Mouse (Mus musculus) frontal cortex, postnatal 14 days (tissue): ENCODE measurements at regions not wholly inside any gene's neighbourhood (a gene's known extent, or its start where the extent isn't known, plus 50 kb on each side); places are given as distances from the start of the nearest gene placed in this dataset.

Source experiments
- DNase-seq, 2 experiments: peaks; one replicate each; pipeline ENCODE4 v3.0.0; 2022; ENCODE audit warnings: low spot score in 2 of 2

GRCm38 (mm10) chr10:44826271-44826670 lies 240.7 kb upstream of the Prep start:
- no peak for DNase-seq

DNA sequence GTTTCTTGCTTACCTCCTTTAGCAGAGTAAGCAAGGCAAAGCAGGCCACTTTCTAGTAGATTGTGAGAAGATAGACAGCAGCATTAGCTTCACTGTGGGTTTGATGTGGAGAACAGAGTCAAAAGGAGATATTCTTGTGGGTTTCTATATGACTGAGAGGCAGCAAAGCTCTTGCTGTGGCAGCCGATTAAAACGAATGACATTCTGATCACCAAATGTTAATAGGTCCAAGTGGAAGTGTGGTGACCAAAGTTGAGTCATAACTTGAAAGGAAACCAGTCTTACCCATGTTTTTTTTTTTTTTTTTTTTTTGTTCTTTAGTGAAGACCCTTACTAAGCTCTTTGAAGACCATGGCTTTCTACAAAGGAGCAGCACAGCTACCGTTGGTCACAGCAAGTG lies 245.3 kb upstream of the Prep start:
- no peak for DNase-seq

- DNase-seq = no peak
Observed at GRCm38 (mm10) chr10:44820379-44820778, 246.6 kb upstream of the Prep start.

GRCm38 (mm10) chr10:44819361-44819760 lies 247.6 kb upstream of the Prep start:
- DNase-seq = no peak

GRCm38 (mm10) chr10:44818615-44819014 lies 248.4 kb upstream of the Prep start:
- DNase-seq = no peak

DNA sequence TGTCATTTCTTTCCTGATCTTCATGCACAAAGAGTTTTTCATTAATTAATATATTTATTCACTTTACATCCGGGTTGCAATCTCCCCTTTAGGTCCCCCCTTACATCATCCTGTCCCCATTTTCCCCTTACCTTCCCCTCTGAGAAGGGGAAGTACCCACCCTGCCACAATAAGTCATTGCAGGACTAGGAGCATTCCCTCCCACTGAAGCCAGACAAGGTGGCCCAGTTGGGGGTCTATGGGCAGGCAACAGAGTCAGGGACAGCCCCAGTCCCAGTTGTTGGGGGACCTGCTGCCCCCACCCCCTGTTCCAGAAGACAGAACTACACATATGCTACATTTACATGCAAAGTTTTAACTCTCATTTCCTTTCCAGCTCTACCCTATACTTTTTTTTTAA lies 267.9 kb upstream of the Prdm1 start:
- DNase-seq = no peak

- no peak for DNase-seq
Observed at GRCm38 (mm10) chr10:44785386-44785785, 257.1 kb upstream of the Prdm1 start.

DNA sequence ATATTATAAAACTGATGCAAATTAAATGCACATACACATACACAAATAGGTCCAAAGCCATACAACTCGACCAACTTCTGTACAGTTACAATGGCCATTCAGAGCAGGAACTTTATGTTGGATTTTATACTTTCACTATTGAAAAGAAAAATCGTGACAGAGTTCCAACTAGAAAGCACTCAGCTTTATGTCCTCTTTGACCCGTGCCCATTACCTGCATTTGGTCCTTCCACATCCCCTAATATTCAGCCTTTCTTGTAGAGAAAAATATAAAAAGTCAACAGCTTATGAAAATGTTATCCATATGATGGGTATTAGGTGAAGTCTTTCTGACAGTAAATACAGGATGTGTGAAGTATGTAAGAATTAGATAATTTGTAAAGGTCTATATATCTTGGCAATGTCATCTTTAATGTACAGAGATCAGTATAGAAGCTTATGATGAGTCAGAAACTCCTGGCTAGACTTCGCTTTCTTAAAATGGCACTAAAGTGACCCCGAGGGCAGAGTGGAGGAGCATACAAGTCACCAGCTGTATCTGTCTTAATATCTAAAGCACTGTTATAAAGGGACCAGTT lies 252.2 kb upstream of the Prdm1 start:
- no peak for DNase-seq

GRCm38 (mm10) chr10:44779568-44780207 lies 251.4 kb upstream of the Prdm1 start:
- no peak for DNase-seq

GRCm38 (mm10) chr10:44777214-44777613 lies 248.9 kb upstream of the Prdm1 start:
- DNase-seq = no peak

DNA sequence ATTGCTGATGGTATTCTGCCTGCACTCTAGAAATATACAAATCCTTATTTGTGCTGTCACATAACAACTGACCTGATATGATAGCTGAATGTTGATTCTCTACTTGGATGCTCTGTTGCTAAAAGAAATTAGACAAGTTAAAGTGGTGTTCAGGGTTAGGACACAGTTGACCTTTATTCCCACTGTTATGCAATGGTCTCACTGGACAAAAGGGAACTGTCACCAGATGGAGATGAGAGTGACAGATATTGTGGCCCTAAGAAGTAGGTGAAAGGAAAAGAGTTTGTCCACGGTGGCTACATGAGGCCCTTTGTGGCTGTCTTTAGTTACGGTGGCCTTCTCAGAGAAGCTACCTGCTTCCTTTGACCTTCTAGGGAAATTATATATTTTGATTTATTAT lies 247.9 kb upstream of the Prdm1 start:
- DNase-seq = no peak

DNA sequence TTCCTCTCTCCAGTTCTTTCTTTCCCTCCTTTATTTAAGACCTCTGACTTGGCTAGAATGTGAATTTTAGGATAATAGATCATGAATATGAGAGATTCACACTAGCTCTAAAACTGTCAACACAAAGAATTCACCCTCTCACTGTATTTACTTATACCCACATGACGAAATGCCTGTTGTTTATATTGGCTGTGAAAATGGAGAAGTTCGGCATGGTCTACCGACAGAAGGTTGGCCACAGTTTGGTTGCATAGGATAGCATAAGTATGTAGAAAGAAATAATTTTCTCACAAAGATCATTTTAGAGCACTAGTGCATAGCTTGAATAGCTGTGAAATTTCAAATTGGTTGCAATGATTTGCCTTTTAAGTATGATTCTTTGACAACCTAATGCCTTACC lies 237.2 kb upstream of the Prdm1 start:
- DNase-seq = no peak

- DNase-seq = no peak
Observed at GRCm38 (mm10) chr10:44763102-44763501, 234.8 kb upstream of the Prdm1 start.

GRCm38 (mm10) chr10:44762068-44762467 lies 233.8 kb upstream of the Prdm1 start:
- no peak for DNase-seq

DNA sequence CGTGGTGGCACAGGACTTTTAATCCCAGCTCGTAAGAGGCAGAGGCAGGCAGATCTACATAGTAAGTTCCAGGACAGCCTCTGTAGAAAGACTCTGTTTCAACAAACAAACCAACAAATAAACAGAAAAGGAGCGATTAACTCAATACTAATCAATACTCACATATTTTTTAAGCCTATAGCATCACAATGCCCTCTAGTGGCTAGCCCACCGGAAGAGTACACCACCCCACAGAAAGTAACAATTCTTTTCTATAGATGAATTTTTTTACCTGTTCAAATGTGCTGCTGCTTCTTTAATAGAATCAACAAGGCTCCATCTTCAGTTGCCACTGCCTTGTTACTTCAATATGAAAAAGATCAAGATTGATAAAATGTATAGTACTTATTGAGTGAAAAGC lies 233.0 kb upstream of the Prdm1 start:
- no peak for DNase-seq

DNA sequence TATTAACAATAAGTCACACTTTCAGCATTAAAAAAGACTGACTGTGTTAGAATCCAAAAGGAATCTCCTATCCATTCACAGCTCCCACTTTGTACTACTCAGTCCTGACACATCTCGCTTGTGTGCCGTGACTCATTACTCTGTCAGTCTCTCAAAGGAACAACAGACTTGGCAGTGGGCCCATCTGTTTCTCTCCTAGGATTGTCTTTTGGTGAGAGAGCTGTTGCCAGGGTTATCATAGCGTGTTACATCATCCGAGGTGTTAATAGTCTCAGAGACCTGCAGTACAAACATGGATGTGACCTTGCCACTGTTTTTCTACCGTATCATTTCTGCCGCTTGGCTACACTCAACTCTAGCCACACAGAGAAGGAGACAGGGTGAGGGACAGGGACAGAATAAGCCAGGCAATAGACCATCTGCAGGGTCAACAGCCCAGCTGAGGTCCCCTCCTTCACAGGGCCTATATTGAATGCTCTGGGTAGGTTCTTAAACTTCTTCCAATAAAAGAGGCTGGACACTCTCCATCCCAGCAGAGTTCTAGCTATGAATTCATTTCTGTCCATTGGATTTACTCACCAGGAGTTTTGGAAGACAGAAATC lies 227.2 kb upstream of the Prdm1 start:
- DNase-seq = peak; percentile 7 to 12

- DNase-seq = no peak
Observed at GRCm38 (mm10) chr10:44754930-44755329, 226.6 kb upstream of the Prdm1 start.

DNA sequence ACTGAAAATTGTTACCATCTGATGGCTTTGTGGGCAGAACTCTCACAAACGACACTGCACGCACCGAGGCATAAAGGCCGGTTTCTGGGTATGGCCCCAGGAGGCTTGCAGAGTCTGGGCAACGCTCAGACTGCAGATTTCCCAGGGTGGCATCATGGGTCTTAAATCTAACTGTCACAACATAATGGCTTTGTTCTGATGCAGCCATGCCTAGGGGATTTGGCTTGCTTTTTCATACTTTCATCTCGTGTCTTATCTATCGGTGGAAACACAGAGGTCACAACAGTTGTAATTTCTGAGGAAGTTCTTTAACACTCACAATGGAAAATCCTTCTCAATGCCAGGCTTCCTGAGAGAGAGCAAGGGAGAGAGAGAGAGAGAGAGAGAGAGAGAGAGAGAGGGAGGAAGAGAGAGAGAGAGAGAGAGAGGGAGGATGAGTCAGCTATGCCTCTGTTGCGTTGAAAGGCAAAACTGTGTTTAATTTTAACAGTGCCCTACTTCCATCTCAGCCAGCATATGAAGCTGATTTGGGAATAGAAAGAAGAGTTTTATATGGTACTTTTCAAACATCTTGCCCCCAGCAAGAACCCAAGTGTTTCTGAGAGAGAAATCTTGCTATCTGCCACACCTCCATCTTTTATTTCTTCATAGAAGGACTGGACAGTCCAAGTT lies 224.6 kb upstream of the Prdm1 start:
- no peak for DNase-seq

DNA sequence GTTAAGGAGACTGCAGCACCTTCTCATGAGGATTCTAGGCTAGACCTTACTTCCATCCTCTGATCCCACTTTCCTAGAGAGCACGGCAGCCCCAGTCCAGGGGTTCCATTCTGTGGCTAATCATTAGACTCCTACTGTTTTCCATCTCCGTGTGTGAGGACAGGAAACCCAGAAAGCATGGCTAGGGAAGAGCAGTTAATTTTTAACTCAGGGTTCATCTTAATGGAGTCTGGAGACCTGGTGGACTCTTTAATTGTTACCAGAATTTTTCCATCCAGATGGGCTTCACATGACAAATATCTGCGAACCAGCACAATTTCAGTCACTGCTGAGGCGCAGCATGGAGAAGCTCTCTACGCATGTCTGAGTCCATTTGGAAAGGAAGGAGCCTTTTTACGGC lies 222.8 kb upstream of the Prdm1 start:
- no peak for DNase-seq

DNA sequence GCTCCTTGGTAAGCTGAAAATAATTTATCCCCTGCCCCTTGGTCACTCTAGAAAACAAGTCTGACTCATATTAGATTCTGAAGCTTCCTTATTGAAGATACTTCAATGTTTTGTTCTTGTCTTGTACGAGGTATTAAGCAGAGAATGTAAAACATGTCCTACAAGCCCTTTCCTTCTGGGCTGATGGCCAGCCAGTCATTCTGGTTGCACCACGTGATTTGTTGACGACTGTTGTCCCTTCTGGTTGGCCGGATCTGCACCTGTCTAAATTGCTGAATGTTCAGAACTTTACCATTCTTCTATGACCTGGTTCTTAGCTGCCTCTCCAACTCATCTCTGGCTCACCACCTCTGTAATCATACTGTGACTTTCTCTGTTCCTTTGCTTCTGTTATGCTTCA lies 220.9 kb upstream of the Prdm1 start:
- no peak for DNase-seq

DNA sequence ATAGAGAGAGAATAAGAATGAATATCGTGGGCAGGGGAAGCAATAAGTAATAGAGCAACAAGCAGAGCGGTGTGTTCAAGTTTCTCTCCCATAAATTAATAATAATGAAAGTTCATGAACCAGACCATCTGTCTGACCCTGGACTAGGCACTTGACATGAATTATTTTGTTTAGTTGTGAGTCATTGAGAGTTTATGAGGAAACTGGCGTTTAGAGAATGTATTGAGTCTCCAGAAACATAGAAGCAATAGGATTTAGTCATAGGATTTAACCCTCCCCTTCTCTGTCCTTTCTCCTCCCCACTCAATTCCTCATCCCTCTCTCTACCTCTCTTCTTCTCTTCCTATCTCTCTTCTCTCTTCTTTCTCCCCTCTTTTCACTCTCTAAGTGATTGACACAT lies 219.1 kb upstream of the Prdm1 start:
- no peak for DNase-seq

- DNase-seq = no peak
Observed at GRCm38 (mm10) chr10:44744221-44744620, 215.9 kb upstream of the Prdm1 start.

DNA sequence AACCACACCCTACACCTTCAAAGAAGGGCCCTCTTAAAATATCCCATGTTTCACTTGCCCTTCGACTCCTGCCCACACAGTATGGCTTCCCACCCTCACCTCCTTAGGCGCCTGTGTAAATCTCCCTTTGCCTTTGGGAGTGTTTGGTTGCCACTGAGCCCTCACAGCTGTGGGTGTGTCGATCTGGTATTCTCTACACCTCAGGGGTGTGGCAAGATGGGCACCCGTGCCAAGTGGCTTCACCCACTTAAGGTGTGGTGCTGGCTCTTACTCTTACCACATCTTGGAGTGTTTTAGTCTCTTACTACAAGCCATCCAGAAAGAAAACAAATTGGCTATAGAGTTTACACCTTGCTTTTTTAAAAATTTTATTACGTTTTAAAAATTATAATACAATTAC lies 205.3 kb upstream of the Prdm1 start:
- DNase-seq = no peak
